Mouse (Mus musculus) heart, postnatal 0 days (tissue): ENCODE results near the gene Fam163a. TPM values are rescaled to one million over a fixed set of nuclear protein-coding genes. Genes with fewer than 3 reads are reported as not detected.

Source experiments
- ATAC-seq: fragments of 200-750 bp; cut with Nextera tagmentation; 2 replicates; pipeline ENCODE4 v1.8.0; 2017; ENCODE audit warnings: low read depth, moderate number of reproducible peaks, moderate library complexity; ENCODE audit not compliant: insufficient read depth
- DNase-seq: peaks from one replicate; pipeline ENCODE4 v3.0.0-alpha.2; 2016; ENCODE audit warnings: low spot score
- H3K27ac ChIP-seq: fragments of 300-500 bp; sonication (generic); 2 replicates; pipeline ENCODE4 v1.5.1; 2014; ENCODE audit warnings: low read depth, mild to moderate bottlenecking
- H3K27me3 ChIP-seq: fragments of 300-500 bp; sonication (generic); 2 replicates; pipeline ENCODE4 v1.6.1; 2014; ENCODE audit warnings: low read length, mixed read lengths; ENCODE audit not compliant: control insufficient read depth, insufficient read depth
- H3K36me3 ChIP-seq: fragments of 300-500 bp; sonication (generic); replicated peaks from 2 replicates; pipeline ENCODE4 v1.6.1; 2014; ENCODE audit warnings: low read length, mixed read lengths; ENCODE audit not compliant: control insufficient read depth, insufficient read depth
- H3K4me1 ChIP-seq: fragments of 300-500 bp; sonication (generic); 2 replicates; pipeline ENCODE4 v1.6.1; 2014; ENCODE audit warnings: antibody characterized with exemption; ENCODE audit not compliant: control insufficient read depth, insufficient read depth
- H3K4me2 ChIP-seq: fragments of 300-500 bp; sonication (generic); 2 replicates; pipeline ENCODE4 v1.6.1; 2014; ENCODE audit warnings: low read depth, mild to moderate bottlenecking, low read length, moderate library complexity
- H3K4me3 ChIP-seq: fragments of 300-500 bp; sonication (generic); 2 replicates; pipeline ENCODE4 v1.5.1; 2014; ENCODE audit warnings: low read depth, low read length
- H3K9ac ChIP-seq: fragments of 300-500 bp; sonication (generic); replicated peaks from 2 replicates; pipeline ENCODE4 v1.6.1; 2014; ENCODE audit warnings: low read depth, low read length, mixed read lengths
- H3K9me3 ChIP-seq: fragments of 300-500 bp; sonication (generic); replicated peaks from 2 replicates; pipeline ENCODE4 v1.6.1; 2016; ENCODE audit warnings: low read length; ENCODE audit not compliant: control insufficient read depth
- CTCF ChIP-seq: IDR thresholded peaks from 2 replicates; pipeline ENCODE4 v1.5.1; 2016; ENCODE audit warnings: antibody characterized with exemption, control low read depth, low read depth
- EP300 ChIP-seq: IDR thresholded peaks from 2 replicates; pipeline ENCODE4 v1.6.1; 2016; ENCODE audit warnings: antibody characterized with exemption, low read depth
- WGBS: fragments of 180-500 bp; shearing (Covaris S2); extraction: QIAGEN DNeasy Blood & Tissue Kit; methylation state at CpG from one replicate; pipeline ENCODE4 v1.1.7; 2014; 5-methylcytosine and 5-hydroxymethylcytosine counted together
- polyA plus RNA-seq: library from polyadenylated mRNA; unstranded; fragments of >200 nt; fragmentation: Nextera tagmentation; extraction: Ambion mirVana; gene quantifications from 2 replicates; pipeline ENCODE4 v1.2.1, GENCODE M21; 2015
- total RNA-seq: library from RNA; depleted of rRNA; stranded (reverse); fragments of >200 nt; gene quantifications from 2 replicates; pipeline ENCODE4 v1.2.3, GENCODE M21; 2014; ENCODE audit warnings: low replicate concordance

The Fam163a gene
- total and polyA plus RNA-seq, 2 experiments from 2014 or later, result 1.6 to 1.8 TPM

- ATAC-seq, result no peak
- TF ChIP-seq CTCF (no peak), EP300 (no peak)
- no peak overlapping the region for H3K4me2 ChIP-seq
- H3K36me3 ChIP-seq, result no peaks in the 10 kb centered on the region
- DNase-seq, result no peak
- no peaks in the 10 kb centered on the region for H3K9me3 ChIP-seq
- peaks cover 4% of the 10 kb centered on the region; the same call in 1 of the 2 replicates for H3K4me1 ChIP-seq
- WGBS, result 57% methylated on average over 5 of the region's 5 CpGs
- H3K27ac ChIP-seq, result no peak overlapping the region
- no peak overlapping the region for H3K9ac ChIP-seq
- no peaks in the 10 kb centered on the region for H3K27me3 ChIP-seq
- no peak overlapping the region for H3K4me3 ChIP-seq
Observed at GRCm38 (mm10) chr1:156212923-156213322, 8.1 kb upstream of the Fam163a start.

- H3K27ac ChIP-seq, result no peak overlapping the region
Observed at GRCm38 (mm10) chr1:156211809-156212317, 7.0 kb upstream of the Fam163a start.

DNA sequence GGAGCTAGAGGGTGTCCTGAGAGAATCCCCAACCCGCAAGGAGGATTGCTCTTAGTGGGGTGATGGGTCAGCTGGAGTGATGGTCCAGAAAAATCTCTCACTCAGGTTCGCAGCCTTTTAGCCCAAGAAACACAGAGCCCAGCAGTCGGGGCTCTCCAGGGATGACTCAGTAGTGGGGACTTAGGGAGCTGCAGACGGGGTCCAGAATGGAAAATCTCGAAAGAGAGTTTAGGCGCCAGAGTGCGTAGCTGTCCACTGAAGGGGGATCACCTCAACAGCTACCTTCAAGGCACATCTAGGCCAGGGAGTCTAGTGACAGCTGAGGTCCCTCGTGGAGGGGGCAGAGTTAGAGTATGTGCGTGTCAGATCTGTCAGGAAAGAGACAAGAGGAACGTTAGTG lies 338 bp upstream of the Fam163a start:
- WGBS, result 24% methylated on average over 10 of the region's 10 CpGs
- peak overlapping the region; percentile 83 for H3K4me2 ChIP-seq
- no peak for TF ChIP-seq EP300
- no peak for TF ChIP-seq CTCF
- no peaks in the 10 kb centered on the region for H3K9me3 ChIP-seq
- no peaks in the 10 kb centered on the region for H3K36me3 ChIP-seq
- H3K9ac ChIP-seq, result no peak overlapping the region
- H3K4me3 ChIP-seq, result peak overlapping the region; percentile 55
- H3K27ac ChIP-seq, result no peak overlapping the region
- no peak for ATAC-seq
- no peak for DNase-seq
- peaks cover 49% of the 10 kb centered on the region for H3K27me3 ChIP-seq
- no peaks in the 10 kb centered on the region for H3K4me1 ChIP-seq

More at GRCm38 (mm10) chr1:156211809-156212317, 7.0 kb upstream of the Fam163a start:
- no peak overlapping the region for H3K4me2 ChIP-seq
- no peaks in the 10 kb centered on the region for H3K36me3 ChIP-seq
- 63% methylated on average over 6 of the region's 6 CpGs for WGBS
- DNase-seq, result no peak
- no peak for ATAC-seq
- no peaks in the 10 kb centered on the region for H3K9me3 ChIP-seq
- TF ChIP-seq EP300 (no peak), CTCF (no peak)
- H3K4me1 ChIP-seq, result no peaks in the 10 kb centered on the region
- H3K9ac ChIP-seq, result no peak overlapping the region
- H3K4me3 ChIP-seq, result no peak overlapping the region
- H3K27me3 ChIP-seq, result peaks cover 3% of the 10 kb centered on the region

GRCm38 (mm10) chr1:156203961-156204655 lies 718 bp downstream of the Fam163a start:
- H3K9ac ChIP-seq, result peak overlapping the region; percentile 38
- no peak for TF ChIP-seq CTCF
- no peak for TF ChIP-seq EP300
- H3K27ac ChIP-seq, result no peak overlapping the region
- DNase-seq (no peak), ATAC-seq (0 out of 2 replicates have a peak, but pooled peaks have one; percentile 24)
- peaks cover 49% of the 10 kb centered on the region for H3K27me3 ChIP-seq
- H3K4me2 ChIP-seq, result peak overlapping the region; percentile 83
- H3K9me3 ChIP-seq, result no peaks in the 10 kb centered on the region
- 8% methylated on average over 18 of the region's 18 CpGs for WGBS
- peak overlapping the region; percentile 55 for H3K4me3 ChIP-seq
- no peaks in the 10 kb centered on the region for H3K36me3 ChIP-seq
- no peaks in the 10 kb centered on the region for H3K4me1 ChIP-seq

GRCm38 (mm10) chr1:156202661-156203060 lies 2.2 kb downstream of the Fam163a start:
- Histone ChIP-seq H3K9ac (no peak overlapping the region), H3K27ac (no peak overlapping the region), H3K36me3 (no peaks in the 10 kb centered on the region), H3K27me3 (peaks cover 49% of the 10 kb centered on the region), H3K4me1 (peaks cover under 1% of the 10 kb centered on the region; the same call in 1 of the 2 replicates), H3K4me2 (no peak overlapping the region), H3K4me3 (no peak overlapping the region), H3K9me3 (no peaks in the 10 kb centered on the region)
- ATAC-seq, result no peak
- no peak for DNase-seq
- TF ChIP-seq CTCF (no peak), EP300 (no peak)
- 58% methylated on average over 3 of the region's 3 CpGs for WGBS

DNA sequence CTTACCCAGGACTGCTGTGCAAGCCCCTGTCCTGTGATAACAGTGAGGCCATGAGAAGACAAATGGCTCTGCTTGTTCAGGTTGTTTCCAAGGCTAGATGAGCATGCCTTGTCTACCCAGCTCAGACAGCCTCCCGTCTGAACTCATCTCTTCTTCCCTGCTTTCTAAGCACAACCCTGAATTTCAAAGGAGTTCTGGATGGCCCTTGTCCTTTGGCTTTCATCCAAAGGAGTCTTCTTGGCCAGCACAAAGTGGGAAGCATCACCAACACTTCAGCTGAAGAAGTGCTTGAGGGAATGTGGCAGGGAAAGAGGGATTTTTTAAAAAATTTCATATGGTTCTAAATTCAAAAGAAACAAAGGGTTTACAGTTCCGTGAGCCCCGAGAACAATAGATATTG lies 3.8 kb downstream of the Fam163a start:
- H3K9me3 ChIP-seq, result no peaks in the 10 kb centered on the region
- H3K4me1 ChIP-seq, result peaks cover 7% of the 10 kb centered on the region; the same call in 1 of the 2 replicates
- DNase-seq (no peak), ATAC-seq (no peak)
- no peak overlapping the region for H3K27ac ChIP-seq
- no peak overlapping the region for H3K9ac ChIP-seq
- no peak for TF ChIP-seq EP300
- TF ChIP-seq CTCF, result no peak
- H3K4me2 ChIP-seq, result no peak overlapping the region
- H3K27me3 ChIP-seq, result peaks cover 38% of the 10 kb centered on the region
- no peak overlapping the region for H3K4me3 ChIP-seq
- 73% methylated on average over 3 of the region's 3 CpGs for WGBS
- H3K36me3 ChIP-seq, result no peaks in the 10 kb centered on the region
